In the genomic region with DNA sequence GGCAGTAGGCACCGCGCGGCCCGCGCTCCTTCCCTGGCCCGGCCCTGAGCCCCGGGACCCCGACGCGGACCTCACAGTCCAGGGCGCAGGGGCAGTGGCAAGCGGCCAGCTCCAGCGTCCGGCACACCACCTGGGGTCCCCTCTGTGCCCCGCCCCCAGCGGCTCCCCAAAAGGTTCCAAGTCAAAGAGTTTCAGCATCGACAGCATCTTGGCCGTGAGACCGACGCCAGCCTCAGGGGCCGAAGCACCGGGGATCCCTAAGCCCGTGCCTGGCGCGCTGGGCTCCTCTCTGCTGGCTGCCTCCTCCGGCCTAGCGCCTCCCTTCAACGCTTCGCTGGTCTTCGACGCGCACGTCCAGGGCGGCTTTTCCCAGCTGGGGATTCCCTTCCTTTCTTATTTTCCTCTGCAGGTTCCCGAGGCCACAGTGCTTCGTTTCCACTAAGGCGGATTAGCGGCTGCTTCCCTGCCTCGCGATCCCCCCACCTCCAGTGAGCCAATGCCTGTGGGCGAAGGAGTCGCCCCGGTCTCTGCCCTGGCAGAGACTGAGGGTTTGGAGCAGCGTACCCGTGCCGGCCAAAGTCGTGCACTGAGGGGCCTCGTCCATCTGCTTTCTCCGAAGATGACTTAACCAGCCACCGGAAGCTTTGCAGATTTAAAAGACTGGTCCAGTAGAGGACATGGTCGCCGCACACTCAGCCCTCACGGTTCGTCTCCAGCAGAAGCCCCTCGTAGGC, we compare ENCODE assay signal across 8 mouse cellular contexts. TPM values are rescaled to one million over a fixed set of nuclear protein-coding genes. Genes with fewer than 3 reads are reported as not detected.
DNase-seq lines count a peak whose midpoint lies in the region; ATAC-seq lines count a peak whose summit lies in the region.

No protein-coding gene starts in this region.

- WGBS in heart, embryonic 12.5 days = 7% methylated on average over 55 of the region's 55 CpGs
- WGBS in hindbrain, embryonic 10.5 days = 2% methylated on average over 55 of the region's 55 CpGs
- 1% methylated on average over 55 of the region's 55 CpGs for WGBS in midbrain, embryonic 11.5 days

- H3K36me3 ChIP-seq in heart, embryonic 12.5 days = no peaks in the 10 kb centered on the region
- no peaks in the 10 kb centered on the region for H3K36me3 ChIP-seq in hindbrain, embryonic 10.5 days
- no peaks in the 10 kb centered on the region for H3K36me3 ChIP-seq in midbrain, embryonic 11.5 days (ENCODE audit: control insufficient read depth, insufficient read depth, low read length)

- intact Hi-C loops in heart, postnatal 25 days (cut with DNase I) = loop anchor here (5.0 kb wide), 1 partner anchor 99 kb away; no protein-coding TSS in a partner anchor

- H3K4me3 ChIP-seq in heart, embryonic 12.5 days = peak overlapping the region; percentile 29
- H3K4me3 ChIP-seq in hindbrain, embryonic 10.5 days = peak overlapping the region; percentile 37
- H3K4me3 ChIP-seq in midbrain, embryonic 11.5 days (ENCODE audit: low read depth, low read length) = peak overlapping the region; percentile 11; the same call in 1 of the 2 replicates

- no peak for DNase-seq in heart, postnatal 25 days (ENCODE audit: low spot score)
- peak; percentile 58 for DNase-seq in embryo, embryonic 10 days (ENCODE audit: low spot score)
- DNase-seq in hindbrain, embryonic 10.5 days (ENCODE audit: low spot score) = peak; percentile 53
- DNase-seq in midbrain, embryonic 11.5 days (ENCODE audit: low spot score, missing footprints) = peak; percentile 94
- DNase-seq in frontal cortex, postnatal 10 days (ENCODE audit: low spot score in 2 of 2) = no peak
- DNase-seq in adrenal gland, adult 18-20 months (ENCODE audit: low spot score in 2 of 2) = no peak
- DNase-seq in right cerebral cortex, postnatal 4 days = no peak

- H3K9ac ChIP-seq in heart, embryonic 12.5 days = peak overlapping the region; percentile 46
- H3K9ac ChIP-seq in midbrain, embryonic 11.5 days (ENCODE audit: low read length) = no peak overlapping the region

- H3K4me2 ChIP-seq in heart, embryonic 12.5 days = peak overlapping the region; percentile 78
- H3K4me2 ChIP-seq in midbrain, embryonic 11.5 days = 0 out of 2 replicates have a peak overlapping the region, but pooled peaks have one; percentile 7

- H3K27me3 ChIP-seq in heart, embryonic 12.5 days (replicated peaks) = peaks cover 75% of the 10 kb centered on the region
- H3K27me3 ChIP-seq in hindbrain, embryonic 10.5 days (ENCODE audit: insufficient read depth, poor library complexity, severe bottlenecking) = peaks cover 98% of the 10 kb centered on the region
- peaks cover 82% of the 10 kb centered on the region for H3K27me3 ChIP-seq in midbrain, embryonic 11.5 days (ENCODE audit: control insufficient read depth, insufficient read depth, low read length)

- H3K4me1 ChIP-seq in heart, embryonic 12.5 days (replicated peaks) = peaks cover 52% of the 10 kb centered on the region
- peaks cover 35% of the 10 kb centered on the region for H3K4me1 ChIP-seq in hindbrain, embryonic 10.5 days (replicated peaks)
- H3K4me1 ChIP-seq in midbrain, embryonic 11.5 days (ENCODE audit: control insufficient read depth, insufficient read depth, low read length) = peaks cover 10% of the 10 kb centered on the region

- no peak overlapping the region for H3K27ac ChIP-seq in heart, embryonic 12.5 days (ENCODE audit: poor library complexity, severe bottlenecking)
- H3K27ac ChIP-seq in hindbrain, embryonic 10.5 days = peak overlapping the region; percentile 17; the same call in 1 of the 2 replicates
- no peak overlapping the region for H3K27ac ChIP-seq in midbrain, embryonic 11.5 days (ENCODE audit: low read depth, low read length)

- no peak for ATAC-seq in heart, embryonic 12.5 days (ENCODE audit: insufficient number of reproducible peaks, low FRiP score)
- ATAC-seq in midbrain, embryonic 11.5 days (ENCODE audit: low FRiP score) = no peak

- no peaks in the 10 kb centered on the region for H3K9me3 ChIP-seq in heart, embryonic 12.5 days (replicated peaks)
- no peaks in the 10 kb centered on the region for H3K9me3 ChIP-seq in hindbrain, embryonic 10.5 days
- H3K9me3 ChIP-seq in midbrain, embryonic 11.5 days (ENCODE audit: control insufficient read depth, low read length) = peaks cover 3% of the 10 kb centered on the region

RNA-seq across cellular contexts. Expression of a gene that starts 1.0 kb away (rescaled TPM):
- 0.78 and 1.2 TPM in 2 replicates for polyA plus RNA-seq in heart, embryonic 12.5 days (2016; fragmentation: Nextera tagmentation; extraction: Ambion mirVana)
- total RNA-seq in heart, postnatal 25 days (2021) = under 1 TPM in 1 of 2 experiments, not detected in 1; 0.16 TPM
- polyA plus RNA-seq in hindbrain, embryonic 10.5 days (2016; fragmentation: Nextera tagmentation; extraction: Ambion mirVana) = 1.6 and 3.5 TPM in 2 replicates
- 0.46 and 0.79 TPM in 2 replicates for polyA plus RNA-seq in midbrain, embryonic 11.5 days (2014; fragmentation: Nextera tagmentation; extraction: Ambion mirVana)
- total RNA-seq in adrenal gland, adult 18-20 months (2021) = under 1 TPM; 0.26 to 0.27 TPM

RNA-seq across cellular contexts. Expression of a gene that starts 12.7 kb away (rescaled TPM):
- polyA plus RNA-seq in heart, embryonic 12.5 days (2016; fragmentation: Nextera tagmentation; extraction: Ambion mirVana) = 20.7 and 20.8 TPM in 2 replicates
- total RNA-seq in heart, postnatal 25 days (2021) = 1 to 10 TPM; 2.0 to 2.2 TPM
- polyA plus RNA-seq in hindbrain, embryonic 10.5 days (2016; fragmentation: Nextera tagmentation; extraction: Ambion mirVana) = 7.0 and 13.7 TPM in 2 replicates
- polyA plus RNA-seq in midbrain, embryonic 11.5 days (2014; fragmentation: Nextera tagmentation; extraction: Ambion mirVana) = 7.0 and 7.1 TPM in 2 replicates
- total RNA-seq in adrenal gland, adult 18-20 months (2021) = 1 to 10 TPM; 2.8 to 4.1 TPM

RNA-seq across cellular contexts. Expression of a gene that starts 20.5 kb away (rescaled TPM):
- 45.2 and 45.8 TPM in 2 replicates for polyA plus RNA-seq in heart, embryonic 12.5 days (2016; fragmentation: Nextera tagmentation; extraction: Ambion mirVana)
- 10 to 100 TPM; 13.2 to 14.2 TPM for total RNA-seq in heart, postnatal 25 days (2021)
- 60.5 and 68.2 TPM in 2 replicates for polyA plus RNA-seq in hindbrain, embryonic 10.5 days (2016; fragmentation: Nextera tagmentation; extraction: Ambion mirVana)
- 47.4 and 50.4 TPM in 2 replicates for polyA plus RNA-seq in midbrain, embryonic 11.5 days (2014; fragmentation: Nextera tagmentation; extraction: Ambion mirVana)
- total RNA-seq in adrenal gland, adult 18-20 months (2021) = 10 to 100 TPM; 28.4 to 30.6 TPM

RNA-seq across cellular contexts. Expression of a gene that starts 44.5 kb away (rescaled TPM):
- polyA plus RNA-seq in heart, embryonic 12.5 days (2016; fragmentation: Nextera tagmentation; extraction: Ambion mirVana) = 0.68 and 3.7 TPM in 2 replicates
- total RNA-seq in heart, postnatal 25 days (2021) = under 1 TPM in 1 of 2 experiments, not detected in 1; 0.20 TPM
- 3.9 and 4.9 TPM in 2 replicates for polyA plus RNA-seq in hindbrain, embryonic 10.5 days (2016; fragmentation: Nextera tagmentation; extraction: Ambion mirVana)
- 0.17 and 0.20 TPM in 2 replicates for polyA plus RNA-seq in midbrain, embryonic 11.5 days (2014; fragmentation: Nextera tagmentation; extraction: Ambion mirVana)
- total RNA-seq in adrenal gland, adult 18-20 months (2021) = under 1 TPM; 0.36 to 0.38 TPM

Comparison
In these comparisons a context has a peak if more than half of its experiments do, and no peak if none do; other contexts are left out.
1. DNase-seq: peak in embryo, embryonic 10 days (single experiment), hindbrain, embryonic 10.5 days (single experiment) and midbrain, embryonic 11.5 days (single experiment); none in heart, postnatal 25 days (single experiment), frontal cortex, postnatal 10 days (0 of 2), adrenal gland, adult 18-20 months (0 of 2) and right cerebral cortex, postnatal 4 days (single experiment).
2. Peak in every context shown above with its lines, with median percentiles within 50 percentile points of each other: H3K4me3 ChIP-seq.